Mouse (Mus musculus): ENCODE data around the gene Lgr5.

Lgr5 gene

DNA sequence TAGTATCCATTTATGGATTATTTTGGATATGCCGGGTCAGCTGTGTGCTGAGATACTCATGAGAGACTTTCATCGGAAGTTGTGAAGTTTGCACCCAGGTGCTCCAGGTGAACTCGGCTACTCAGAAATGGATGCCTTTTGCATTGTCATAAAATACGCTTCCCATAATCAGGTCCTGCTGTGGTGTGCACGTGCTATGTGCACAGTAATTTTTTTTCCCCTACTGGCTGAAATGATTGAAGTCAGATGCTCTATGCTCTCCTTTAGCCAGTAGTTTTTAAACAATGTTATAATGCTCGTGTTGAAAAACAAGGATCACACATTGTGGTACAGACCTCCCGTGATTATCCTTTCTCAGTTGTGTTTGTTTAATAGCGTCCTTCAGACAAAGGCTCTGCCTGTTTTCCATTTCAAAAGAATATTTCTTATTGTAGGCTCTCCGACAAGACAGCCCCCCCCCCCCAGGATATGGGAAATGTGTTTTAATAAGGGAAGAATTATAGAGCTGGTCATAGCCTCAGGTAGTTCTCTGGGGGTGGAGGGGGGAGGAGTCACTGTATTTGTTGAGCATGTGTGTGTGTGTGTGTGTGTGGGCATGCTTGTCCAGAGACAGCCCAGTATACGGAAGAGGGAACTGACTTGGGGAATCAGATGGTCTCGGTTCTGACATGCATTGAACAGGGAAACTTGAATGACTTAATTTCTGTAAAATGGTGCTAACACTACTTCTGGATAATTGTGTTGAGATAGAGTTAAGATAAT lies 34.0 kb downstream of the Lgr5 start:
- TF ChIP-seq GATA4 (IDR thresholded peaks at IDR 0.05; ENCODE audit: insufficient replicate concordance, low read length), result no peak

DNA sequence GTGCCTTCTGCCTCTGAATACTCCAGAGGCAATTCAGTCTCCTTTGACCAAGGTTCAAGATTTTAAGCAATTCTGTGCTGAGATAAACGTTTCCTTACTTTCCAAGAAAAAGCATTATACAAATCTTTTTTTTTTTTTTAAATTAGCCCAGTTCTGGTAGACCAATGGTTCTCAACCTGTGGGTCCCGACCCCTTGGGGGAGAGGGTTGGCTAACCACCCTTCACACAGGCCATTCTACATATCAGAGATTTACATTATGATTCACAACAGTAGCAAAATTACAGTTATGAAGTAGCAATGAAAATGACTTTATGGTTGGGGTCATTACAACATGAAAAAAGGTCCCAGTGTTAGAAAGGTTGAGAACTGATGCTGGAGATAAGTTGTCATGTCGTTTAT lies 36.5 kb downstream of the Lgr5 start:
- no peak for TF ChIP-seq GATA4 (IDR thresholded peaks at IDR 0.05; ENCODE audit: insufficient replicate concordance, low read length)

DNA sequence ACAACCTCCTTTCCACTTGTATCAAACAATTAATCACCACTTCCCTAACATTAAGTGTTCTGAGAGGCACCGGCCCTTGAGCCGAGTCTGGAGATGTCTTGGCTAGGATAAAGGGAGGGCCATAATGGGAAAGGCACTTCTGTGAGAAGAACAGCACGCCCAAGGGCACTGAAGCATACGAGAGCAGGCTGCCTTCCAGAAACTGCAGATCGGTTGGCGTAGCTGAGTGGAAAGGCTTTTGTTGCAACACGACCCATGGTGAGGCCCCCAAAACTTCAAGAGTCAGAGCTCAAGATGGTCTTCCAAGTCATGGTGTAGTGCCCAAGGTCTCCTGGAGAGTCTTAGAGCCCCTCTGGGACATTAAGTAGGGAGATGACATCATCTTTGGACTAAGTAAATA lies 37.3 kb downstream of the Lgr5 start:
- no peak for TF ChIP-seq GATA4 (IDR thresholded peaks at IDR 0.05; ENCODE audit: insufficient replicate concordance, low read length)

DNA sequence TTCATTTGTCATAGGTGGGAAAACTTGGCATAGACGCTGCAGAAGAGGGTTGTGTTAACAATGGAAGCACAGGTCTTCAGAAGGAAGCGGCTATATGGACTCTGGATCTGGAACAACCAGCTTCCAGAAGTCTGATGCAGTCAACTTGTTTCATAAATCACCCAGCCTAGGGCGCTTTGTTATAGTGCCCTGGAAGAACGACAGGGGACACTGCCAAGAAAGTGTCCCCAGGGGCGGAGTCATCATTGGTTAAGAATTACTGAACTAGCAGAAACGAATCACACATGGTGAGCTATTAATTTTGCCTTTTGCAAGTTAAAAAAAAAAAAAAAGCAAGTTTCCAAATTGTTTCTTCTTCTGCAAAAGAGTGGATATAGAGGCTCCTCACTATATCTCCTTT lies 44.7 kb downstream of the Lgr5 start:
- no peak for TF ChIP-seq GATA4 (IDR thresholded peaks at IDR 0.05; ENCODE audit: insufficient replicate concordance, low read length)

DNA sequence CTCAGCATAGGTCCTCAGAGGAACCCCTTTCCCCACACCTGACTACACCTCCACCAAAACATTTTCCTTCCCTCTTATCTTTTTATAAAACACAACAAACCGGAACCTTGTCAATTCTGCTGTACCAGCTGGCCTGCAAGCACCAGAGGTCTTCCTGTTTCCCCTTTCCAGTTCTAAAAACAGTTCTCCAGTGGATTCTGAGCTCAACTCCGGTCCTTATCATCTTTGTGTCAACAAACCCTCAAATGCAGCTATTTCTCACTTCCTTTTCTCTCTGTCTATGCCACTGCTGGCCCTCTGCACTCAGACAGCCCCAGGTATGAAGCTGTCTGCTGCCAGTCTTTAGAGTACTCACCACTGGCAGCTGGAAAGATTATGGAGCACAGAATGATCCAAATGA lies 56.8 kb downstream of the Lgr5 start:
- TF ChIP-seq GATA4 (IDR thresholded peaks at IDR 0.05; ENCODE audit: insufficient replicate concordance, low read length), result no peak

DNA sequence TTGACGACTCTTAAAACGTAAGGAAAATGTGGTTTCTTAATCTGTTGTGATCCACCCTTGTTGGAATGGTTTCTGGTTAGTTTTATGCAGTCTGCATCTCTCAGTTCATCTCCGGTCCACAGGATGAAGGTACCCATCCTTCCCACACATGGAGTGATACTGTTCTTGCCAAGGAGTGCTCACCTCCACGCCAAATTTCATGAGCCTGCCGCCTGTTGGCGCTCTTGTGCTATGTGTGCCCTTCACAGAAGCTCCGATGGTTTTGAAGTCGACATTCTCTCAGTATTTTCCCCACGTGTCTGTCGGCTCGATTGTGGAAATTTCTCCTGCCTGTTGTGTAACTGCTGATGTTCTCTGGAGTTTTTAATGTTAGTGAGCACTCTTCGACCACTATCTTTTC lies 57.8 kb downstream of the Lgr5 start:
- TF ChIP-seq GATA4 (IDR thresholded peaks at IDR 0.05; ENCODE audit: insufficient replicate concordance, low read length), result no peak

DNA sequence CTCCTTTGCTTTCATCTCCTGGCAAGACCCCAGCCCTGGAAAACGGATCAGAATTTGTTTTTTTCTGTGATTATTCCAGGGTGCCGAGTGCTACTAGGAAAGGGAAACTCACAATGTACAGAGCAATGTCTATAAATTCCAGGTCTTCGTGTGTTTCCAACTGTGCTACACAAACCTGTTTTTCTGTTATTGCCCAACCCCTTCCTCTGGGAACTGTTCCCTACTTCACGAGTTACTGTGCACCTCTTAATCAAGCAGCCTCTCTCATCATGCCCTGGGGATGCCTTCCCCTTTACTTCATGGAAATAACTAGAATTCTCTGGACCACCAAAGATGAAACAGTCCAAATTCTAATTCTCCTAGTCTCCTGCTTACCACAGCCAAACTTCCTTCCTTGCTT lies 58.7 kb downstream of the Lgr5 start:
- no peak for TF ChIP-seq GATA4 (IDR thresholded peaks at IDR 0.05; ENCODE audit: insufficient replicate concordance, low read length)

DNA sequence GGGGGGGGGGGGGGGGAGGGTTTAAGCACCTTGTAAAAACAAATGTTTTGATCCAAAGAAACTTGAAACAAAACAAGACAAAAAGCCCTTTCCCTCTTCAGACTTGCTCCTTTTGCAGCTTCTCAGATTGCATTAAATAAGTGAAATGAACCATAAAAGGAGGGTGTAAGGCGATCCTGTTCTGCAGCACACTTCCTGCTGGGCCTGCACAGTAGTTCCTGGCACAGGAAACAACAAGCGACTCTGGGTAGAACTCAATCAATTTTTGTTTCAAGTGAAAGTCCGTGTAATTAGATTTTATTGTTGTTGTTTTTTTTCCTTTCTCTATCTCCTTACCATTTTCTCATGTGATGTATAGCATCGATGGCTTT lies 66.5 kb downstream of the Lgr5 start:
- no peak for TF ChIP-seq GATA4 (IDR thresholded peaks at IDR 0.05; ENCODE audit: insufficient replicate concordance, low read length)

DNA sequence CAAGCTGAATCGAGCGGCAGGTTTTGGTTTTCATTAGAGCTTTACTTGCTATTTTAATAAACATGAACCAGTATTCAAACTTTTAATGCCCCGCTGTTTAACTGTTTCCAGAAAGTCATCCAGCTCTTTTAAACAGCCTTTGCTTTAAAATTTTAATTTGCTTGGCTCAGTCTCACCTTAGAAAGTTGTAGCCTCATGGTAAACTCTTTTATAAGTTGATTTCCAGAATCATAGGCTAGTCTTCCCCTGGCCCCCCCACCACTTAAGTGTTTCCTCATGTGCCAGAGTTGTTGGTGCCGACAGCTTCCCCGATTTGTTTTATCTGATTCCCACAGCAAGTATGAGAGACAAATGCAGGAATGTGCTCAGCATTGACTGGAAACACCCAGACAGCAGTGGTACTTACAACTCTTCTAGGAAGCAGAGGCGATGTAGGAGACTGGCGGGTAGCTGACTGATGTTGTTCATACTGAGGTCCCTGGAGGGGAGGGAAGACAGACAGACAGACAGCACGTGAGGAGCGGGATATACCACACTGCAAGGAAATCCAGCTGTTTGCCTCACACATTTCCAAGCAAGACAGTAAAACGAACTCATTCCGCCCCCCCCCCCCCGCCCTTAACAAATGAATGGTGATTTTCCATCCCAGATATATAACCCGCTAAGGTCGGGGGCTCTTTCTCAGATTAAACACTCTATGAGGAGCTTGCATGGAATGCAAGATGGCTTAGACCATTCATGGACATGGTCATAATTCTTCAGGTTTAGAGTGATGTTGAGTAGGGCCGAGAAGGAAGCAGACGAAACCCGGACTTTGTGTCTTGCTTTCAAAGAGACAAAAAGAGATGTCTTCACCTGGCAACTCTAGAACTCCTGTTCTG lies 67.1 kb downstream of the Lgr5 start:
- TF ChIP-seq GATA4 (IDR thresholded peaks at IDR 0.05; ENCODE audit: insufficient replicate concordance, low read length), result no peak

DNA sequence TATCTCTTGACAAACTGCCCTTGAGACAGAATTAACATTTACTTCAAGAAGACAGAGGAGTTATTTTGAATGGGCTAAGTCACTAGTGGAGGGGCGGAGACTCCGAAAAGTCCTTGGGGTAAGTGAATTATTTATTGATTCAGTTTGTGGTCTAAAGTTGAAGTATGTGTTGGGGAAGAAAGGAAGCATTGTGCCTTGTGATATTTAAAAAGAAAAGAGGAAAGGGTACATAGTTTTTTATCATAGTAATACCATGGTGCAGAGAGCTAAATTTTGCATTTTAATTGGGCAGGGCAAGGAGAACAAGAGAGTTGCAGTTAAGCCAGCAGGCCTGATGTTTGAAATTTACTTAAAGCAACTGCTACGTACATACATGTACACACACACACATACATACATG lies 68.7 kb downstream of the Lgr5 start:
- no peak for TF ChIP-seq GATA4 (IDR thresholded peaks at IDR 0.05; ENCODE audit: insufficient replicate concordance, low read length)

DNA sequence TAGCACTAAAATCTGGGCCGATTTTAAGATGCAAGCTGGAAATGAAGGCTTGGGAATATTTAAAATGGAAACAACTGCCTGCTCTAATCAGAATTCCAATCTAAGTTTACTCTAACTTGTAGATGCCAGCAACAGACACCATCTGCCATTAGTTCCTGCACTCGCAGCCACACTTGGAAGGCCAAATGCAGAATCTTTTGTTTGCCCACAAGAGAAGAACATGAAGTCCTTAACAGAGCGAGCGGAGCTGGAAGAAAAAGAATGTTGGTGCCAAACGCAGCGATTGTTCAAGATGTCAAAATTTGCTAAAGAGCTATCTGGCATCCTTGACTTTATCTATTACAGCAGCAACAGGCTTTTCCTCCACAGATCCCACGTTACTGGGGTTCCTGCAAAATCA lies 72.1 kb downstream of the Lgr5 start:
- TF ChIP-seq GATA4 (IDR thresholded peaks at IDR 0.05; ENCODE audit: insufficient replicate concordance, low read length), result no peak

DNA sequence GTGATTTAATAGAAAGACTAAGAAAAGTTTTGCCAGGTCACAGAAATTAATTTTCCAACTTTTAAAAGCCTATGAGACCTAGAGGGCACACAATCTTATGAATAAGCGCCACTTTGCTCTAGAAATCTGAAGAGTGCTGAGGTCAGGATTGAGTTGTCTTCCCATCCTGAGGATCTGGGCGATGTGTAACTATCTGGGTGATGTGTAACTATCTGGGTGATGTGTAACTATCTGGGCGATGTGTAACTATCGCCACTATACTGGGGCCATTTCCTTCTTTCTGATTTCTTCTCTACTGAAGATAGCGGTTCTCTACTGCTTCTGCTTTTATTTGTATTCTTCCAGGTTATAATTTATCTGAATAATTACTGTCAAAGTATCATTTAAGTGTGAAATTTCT lies 76.6 kb downstream of the Lgr5 start:
- TF ChIP-seq GATA4 (IDR thresholded peaks at IDR 0.05; ENCODE audit: insufficient replicate concordance, low read length), result no peak

DNA sequence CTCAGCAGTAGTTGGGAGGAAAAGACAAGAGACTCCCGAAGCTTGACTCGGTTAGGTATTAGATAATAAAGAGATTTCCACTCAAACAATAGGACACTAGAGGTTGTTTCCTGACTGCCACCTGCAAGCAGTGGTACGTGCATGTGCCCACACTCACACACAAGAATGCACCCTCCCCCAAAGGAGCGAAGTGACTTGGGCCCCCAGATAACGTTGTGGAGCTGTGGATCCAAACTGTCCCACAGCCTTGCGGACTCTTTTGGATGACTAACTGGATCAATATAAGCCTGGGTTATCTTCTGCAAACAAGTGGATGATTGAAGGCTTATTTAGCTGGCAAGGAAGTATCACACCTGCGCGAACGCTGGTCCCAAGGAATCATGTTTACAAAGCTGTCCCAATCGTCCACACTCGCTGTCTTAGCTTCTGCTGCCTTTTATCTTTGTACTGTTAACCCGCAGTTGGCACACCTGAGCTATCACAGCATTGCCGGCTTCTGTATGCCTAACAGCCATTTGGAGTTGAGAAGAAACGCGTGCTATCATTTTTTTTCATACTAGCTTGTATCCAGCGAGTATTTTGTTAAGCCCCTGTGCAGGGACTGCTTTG lies 81.8 kb downstream of the Lgr5 start:
- TF ChIP-seq GATA4 (IDR thresholded peaks at IDR 0.05; ENCODE audit: insufficient replicate concordance, low read length), result no peak

DNA sequence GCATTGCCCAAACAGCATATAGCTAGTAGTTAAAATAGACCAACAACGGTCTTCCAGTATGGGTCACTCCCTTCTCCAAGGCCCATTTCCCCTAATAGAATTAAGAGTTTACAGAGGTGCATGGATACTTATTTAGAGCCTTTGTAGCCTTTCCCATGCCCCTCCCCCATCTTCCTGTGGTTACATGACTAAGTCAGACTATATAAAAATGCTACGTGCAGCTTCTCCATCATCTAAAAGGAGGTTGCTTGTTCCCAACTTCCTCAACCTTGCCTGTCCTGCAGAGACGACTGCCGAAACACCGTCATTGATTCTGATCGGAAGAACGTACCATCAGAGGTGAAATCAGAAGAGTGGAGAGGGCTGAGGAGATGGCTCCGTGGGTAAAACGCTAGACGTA lies 82.4 kb downstream of the Lgr5 start:
- TF ChIP-seq GATA4 (IDR thresholded peaks at IDR 0.05; ENCODE audit: insufficient replicate concordance, low read length), result no peak

DNA sequence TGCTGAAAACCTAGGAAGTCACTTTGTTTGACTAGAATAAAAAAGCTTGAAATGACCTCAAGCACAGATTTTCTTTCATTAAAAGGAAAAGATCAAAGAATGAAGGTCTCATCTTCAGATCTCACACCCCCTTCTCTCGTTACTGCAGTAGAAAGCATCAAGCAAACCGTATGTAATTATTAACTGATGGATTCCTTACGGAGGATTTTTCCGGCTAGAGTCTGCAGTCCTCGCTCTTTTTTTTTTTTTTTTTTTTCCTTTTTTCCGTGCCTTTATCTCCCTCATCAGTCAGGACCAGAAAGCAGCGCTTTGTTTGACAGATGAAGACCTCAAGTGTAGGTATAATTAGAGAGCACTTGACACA lies 93.8 kb downstream of the Lgr5 start:
- no peak for TF ChIP-seq GATA4 (IDR thresholded peaks at IDR 0.05; ENCODE audit: insufficient replicate concordance, low read length)

Measured in liver, adult (tissue).